Mouse (Mus musculus): ENCODE data around the gene Tyro3.

The Tyro3 gene

DNA sequence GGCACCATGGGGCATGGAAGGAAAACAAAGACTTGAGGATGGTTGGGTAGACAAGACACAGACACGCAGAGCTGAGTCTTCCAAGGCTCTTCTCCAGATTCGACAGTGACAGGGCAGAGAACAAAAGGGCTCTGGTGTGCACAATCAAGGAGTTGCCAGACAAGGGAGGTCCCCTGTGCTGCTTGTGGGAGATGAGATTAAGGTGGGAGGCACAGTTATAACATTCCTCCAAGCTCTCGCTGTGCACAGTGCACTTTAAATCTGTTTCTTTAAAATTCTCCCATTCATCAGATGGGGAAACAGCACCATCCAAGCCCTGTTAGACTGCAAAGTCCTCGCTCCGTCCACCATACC lies 6.7 kb downstream of the Tyro3 start:
- no peak for DNase-seq (ENCODE audit: low spot score)

DNA sequence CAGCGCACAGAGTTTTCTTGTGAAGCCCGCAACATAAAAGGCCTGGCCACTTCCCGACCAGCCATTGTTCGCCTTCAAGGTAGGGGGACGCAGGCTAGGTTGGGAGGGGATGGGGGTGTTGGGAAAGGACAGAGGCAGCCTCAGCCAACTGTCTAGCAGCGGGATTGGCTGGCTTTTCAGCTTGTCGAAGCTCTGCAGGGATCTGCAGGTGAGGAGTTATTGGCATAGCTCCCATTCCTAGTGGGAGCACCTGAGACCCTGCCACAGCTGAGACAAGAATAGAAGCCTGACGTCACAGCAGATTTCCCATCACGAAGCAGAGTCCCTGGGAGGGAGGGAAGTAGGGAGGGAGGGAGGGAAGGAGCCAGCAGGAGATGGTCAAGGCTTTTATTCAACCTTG lies 7.2 kb downstream of the Tyro3 start:
- DNase-seq (ENCODE audit: low spot score) = no peak

DNA sequence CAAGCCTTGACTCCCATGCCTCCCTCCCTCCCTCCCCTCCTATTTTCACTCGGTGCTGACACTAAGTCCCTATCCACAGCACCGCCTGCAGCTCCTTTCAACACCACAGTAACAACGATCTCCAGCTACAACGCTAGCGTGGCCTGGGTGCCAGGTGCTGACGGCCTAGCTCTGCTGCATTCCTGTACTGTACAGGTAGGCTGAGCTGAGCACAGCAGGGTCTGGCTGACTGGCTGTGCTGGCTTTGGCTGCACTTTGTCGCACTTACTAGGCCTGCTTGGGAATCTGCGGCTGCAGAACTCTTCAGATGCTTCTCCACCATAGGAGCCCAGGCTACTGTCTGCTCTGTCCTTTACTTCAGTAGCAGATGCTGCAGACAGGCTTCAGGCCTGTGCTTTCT lies 8.0 kb downstream of the Tyro3 start:
- no peak for DNase-seq (ENCODE audit: low spot score)

DNA sequence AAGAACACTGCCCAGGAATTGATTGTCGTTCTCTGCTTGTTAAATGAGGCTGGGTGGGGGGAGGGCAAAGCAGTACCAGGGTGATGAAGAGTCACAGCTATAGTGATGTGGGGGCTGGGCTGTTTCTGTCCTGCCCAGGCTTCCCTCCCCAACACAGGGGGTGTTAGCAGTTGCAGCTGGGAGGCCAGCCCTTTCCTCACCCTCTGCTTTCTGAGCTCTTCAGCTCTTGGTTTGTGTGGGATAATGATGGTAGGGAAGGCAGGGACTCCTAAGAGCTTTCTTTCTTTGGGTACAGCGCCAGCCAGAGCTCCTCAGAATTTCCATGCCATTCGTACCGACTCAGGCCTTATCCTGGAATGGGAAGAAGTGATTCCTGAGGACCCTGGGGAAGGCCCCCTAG lies 10.9 kb downstream of the Tyro3 start:
- no peak for DNase-seq (ENCODE audit: low spot score)

DNA sequence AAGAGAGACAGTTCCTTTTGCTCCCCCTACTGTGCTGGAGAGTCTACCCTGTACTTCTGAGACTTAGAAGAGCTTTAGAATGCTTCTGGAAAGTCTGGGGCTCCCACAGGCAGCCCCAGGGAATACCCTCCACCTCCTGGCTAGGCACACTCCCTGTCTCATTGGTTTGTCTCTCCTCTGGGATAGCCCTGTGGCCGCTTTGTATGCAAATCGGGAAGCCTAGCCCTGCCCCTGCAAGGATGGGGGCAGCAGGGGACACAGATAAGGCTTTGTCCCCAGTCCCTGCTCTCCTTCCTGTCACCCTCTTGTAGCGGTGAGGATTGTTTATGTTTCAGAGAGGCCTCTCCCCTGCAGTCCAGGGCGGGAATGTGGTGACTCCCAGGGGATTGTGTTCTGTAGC lies 11.3 kb downstream of the Tyro3 start:
- DNase-seq (ENCODE audit: low spot score) = peak; percentile 22

DNA sequence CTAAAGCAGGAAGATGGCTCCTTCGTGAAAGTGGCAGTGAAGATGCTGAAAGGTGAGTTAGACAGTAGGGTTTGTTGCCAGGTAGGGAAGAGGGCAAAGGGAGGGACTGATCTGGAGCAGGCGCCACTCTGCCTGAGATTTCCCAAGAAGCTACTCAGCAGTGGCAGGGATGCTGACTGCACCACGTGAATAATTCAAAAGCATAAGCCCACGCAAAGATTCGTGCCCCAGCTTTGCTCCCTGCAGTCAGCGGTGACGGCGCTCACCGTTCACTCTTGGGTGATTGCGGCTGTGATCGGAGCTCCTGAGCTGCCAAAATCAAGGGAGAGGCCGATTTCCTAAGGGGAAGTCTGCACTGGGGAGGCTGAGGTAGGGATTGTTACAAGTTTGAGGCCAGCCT lies 13.4 kb downstream of the Tyro3 start:
- no peak for DNase-seq (ENCODE audit: low spot score)

DNA sequence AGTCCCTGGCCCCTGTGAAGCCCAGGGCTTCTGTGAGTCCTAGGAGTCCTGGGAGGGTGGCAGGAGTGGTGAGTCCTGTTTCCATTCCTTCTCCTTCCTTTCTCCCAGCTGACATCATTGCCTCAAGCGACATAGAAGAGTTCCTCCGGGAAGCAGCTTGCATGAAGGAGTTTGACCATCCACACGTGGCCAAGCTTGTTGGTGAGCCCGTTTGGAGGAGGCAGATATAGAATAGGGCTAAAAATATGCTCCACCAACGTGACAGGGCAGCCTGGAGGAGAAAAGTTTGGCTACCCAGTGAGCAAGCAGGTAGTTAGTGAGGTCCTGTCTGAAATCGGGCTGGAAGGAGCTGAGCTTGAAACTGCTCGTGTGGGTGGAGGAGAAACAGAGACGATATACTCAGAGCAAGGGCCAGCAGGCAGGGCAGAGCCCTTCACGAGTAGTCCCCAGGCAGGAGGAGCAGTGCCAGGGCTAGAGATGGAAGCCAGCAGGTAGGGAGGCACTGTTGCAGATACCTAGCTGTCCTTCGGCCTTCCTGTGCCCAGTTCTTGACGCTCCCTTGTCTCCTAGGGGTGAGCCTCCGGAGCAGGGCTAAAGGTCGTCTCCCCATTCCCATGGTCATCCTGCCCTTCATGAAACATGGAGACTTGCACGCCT lies 14.1 kb downstream of the Tyro3 start:
- no peak for DNase-seq (ENCODE audit: low spot score)

DNA sequence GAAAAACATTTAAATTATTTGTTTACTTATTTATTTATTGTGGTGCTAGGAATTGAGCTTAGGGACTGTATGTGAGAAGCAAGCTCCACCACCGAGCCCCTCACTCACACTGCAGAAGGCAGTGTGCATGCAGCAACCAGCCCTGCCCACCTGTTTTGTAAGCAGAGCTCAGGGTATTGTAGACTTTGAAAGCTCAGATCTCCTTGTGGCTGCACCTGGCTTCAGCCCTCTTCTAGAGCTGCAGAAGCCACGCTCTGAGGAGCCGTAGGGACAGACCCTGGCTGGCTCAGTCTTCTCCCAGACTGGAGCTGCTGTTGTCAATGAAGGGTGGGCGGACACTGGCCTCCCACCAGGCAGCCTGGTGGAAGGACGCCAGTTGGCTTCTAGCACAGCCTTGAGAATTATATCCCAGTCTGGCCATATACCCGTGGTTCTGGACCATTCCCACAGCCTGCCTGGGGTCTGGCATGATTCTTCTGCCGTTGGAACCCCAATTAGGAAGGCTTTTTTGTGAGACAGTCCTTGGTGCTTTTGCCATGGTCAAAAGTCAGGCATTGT lies 16.9 kb downstream of the Tyro3 start:
- DNase-seq (ENCODE audit: low spot score) = no peak

DNA sequence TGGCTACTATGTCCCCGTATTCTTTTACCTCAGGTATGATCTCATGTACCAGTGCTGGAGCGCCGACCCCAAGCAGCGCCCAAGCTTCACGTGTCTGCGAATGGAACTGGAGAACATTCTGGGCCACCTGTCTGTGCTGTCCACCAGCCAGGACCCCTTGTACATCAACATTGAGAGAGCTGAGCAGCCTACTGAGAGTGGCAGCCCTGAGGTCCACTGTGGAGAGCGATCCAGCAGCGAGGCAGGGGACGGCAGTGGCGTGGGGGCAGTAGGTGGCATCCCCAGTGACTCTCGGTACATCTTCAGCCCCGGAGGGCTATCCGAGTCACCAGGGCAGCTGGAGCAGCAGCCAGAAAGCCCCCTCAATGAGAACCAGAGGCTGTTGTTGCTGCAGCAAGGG lies 19.1 kb downstream of the Tyro3 start:
- DNase-seq (ENCODE audit: low spot score) = no peak

DNA sequence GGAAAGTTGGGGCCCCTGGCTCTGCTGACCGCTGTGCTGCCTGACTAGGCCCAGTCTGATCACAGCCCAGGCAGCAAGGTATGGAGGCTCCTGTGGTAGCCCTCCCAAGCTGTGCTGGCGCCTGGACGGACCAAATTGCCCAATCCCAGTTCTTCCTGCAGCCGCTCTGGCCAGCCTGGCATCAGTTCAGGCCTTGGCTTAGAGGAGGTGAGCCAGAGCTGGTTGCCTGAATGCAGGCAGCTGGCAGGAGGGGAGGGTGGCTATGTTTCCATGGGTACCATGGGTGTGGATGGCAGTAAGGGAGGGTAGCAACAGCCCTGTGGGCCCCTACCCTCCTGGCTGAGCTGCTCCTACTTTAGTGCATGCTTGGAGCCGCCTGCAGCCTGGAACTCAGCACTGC lies 19.5 kb downstream of the Tyro3 start:
- no peak for DNase-seq (ENCODE audit: low spot score)

DNA sequence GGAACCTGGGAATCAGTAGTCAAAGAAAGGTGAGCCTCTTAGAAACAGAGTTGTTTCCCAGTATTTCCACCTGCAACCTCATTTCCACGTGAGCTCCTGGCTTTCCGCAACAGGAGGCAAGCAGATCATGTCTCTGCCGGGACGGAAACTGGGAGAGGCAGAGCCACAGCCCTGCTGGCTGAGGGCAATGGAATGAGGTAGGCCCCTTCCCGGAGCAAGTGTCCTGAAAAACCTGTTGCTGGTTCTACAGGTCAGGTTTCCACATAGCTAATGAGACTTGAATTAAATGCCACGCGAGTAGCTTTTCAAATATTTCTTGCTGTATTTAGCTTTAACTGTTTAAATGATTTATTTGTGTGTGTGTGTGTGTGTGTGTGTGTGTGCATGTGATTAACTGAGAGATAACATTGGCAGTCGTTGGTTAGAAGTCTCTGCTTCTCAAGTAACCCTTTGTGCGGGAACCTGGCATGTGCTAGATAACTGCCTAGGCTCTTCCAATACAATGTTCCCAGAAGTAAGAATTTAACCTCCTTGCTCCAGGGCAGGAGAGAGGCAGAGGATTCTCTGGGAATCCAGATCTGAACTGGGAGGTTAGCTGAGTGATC lies 21.2 kb downstream of the Tyro3 start:
- DNase-seq (ENCODE audit: low spot score) = no peak

DNA sequence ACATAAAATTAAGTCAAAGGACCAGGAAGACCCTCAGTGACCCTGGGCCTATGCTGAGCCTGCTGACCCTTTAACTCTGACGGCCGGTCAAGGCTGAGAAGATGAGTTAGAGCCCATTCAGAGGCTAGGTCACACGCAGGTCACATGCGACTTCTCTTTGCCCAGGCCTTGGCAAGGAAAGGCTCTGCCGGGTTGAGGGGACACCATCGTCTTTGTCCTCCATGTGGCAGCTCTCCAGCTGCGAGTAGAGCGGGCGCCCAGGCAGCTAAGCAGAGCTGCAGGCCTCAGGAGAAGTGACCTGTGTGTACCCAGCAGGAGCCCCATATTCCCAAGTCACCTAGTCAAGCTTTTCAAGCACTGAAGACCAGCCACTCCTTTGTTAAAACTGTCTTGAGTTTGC lies 23.6 kb downstream of the Tyro3 start:
- no peak for DNase-seq (ENCODE audit: low spot score)

DNA sequence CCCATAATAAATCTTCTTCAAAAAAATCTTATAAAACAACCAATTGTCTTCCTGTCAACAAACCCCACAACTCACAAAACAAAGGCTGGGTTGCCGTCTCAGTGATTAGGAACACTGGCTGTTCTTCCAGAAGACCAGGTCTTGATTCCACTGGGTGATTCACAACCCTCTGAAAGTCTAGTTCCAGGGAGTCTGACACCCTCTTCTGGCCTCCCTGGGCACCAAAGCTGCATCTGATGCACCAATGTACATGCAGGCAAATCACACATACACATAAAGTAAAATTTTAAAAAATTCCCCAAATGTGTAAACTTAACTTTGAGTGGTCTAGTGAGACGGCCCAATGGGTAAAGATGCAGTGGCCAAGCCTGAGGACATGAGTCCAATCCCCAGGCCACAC lies 33.0 kb downstream of the Tyro3 start:
- no peak for DNase-seq (ENCODE audit: low spot score)

DNA sequence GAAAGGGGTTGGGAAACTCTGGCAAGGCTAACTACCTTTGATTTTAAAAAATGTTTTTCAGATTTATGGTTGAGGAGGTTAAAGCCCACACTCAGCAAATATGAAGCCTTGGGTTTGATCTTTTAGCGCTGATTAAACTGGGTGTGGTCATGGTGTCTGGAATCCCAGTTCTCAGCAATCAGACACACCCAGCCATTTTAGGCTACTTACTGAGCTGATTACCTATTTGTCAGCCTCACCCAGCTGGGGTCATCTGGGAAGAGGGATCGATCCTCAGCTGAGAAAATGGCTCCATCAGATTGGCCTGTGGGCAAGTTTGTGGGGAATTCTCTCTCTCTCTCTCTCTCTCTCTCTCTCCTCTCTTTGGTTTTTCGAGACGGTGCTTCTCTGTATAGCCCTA lies 36.7 kb downstream of the Tyro3 start:
- DNase-seq (ENCODE audit: low spot score) = no peak

DNA sequence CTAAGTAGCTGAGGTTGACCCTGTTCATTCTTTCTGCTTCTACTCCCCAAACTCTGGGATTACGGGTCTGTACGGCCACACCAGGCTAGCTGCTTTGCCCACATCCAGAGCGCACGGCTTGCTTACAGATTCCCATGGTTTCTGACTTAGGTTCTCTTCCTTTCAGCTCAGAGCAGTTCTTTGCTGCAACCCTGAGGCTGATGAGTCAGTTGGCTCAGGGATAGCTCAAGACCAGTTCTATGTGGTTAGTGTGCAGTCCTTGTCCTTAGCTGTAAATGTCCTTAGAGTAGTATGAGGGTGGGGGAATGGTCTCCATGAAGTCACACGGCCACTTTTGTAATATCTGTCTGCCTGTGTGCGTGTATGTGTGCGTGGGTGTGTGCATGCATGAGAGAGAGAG lies 40.1 kb downstream of the Tyro3 start:
- DNase-seq (ENCODE audit: low spot score) = no peak

DNA sequence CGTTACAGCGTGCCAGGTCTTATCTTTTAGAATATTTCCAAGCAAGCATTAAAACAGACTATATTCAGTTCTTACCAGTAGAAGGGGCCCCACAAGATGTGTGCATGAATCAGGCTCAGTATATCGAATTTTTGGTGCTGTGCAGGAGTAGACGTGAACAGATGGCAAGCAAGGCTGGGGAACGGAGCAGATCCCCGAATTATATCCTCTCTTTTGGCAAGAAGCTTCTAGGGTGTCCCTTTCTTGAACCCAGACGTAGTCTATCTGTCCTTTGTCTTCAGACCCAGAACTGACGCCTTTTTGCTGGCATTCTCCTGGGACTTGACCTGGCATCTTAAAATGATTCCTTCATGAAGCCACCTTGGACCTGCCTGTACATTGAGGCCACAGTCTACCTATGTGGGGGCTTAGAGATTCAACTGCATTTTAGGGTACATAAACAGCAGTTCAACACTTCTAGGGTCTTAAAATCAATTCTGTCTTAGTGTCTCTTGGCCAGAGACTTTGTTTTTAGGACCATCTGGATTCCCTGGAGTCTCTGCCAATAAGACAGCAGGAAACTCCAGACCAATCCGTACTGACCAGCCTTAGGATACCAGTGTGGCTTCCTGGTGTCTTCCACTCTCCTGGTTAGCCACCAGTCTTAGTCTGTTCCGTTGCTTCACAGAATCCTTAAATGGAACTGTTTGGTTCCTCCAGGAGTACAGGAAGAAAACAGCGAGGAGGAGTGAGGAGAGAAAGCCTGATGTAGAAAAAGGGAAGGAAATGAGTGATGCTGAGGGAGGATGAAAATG lies 41.0 kb downstream of the Tyro3 start:
- DNase-seq (ENCODE audit: low spot score) = no peak

DNA sequence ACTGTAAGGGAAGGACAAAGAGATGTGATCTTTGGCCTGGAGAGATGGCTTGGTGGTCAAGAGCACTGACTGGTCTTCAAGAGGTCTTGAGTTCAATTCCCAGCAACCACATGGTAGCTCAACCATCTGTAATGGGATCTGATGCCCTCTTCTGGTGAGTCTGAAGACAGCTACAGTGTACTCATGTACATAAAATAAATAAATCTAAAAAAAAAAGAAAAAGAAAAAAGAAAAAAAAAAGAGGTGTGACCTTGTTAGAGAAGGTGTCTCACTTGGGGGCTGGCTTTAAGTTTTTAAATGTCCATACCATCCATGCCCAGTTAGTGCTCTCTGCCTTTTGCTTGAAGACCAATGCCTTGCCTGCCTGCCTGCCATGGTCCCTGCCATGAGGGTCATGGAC lies 42.5 kb downstream of the Tyro3 start:
- DNase-seq (ENCODE audit: low spot score) = no peak

DNA sequence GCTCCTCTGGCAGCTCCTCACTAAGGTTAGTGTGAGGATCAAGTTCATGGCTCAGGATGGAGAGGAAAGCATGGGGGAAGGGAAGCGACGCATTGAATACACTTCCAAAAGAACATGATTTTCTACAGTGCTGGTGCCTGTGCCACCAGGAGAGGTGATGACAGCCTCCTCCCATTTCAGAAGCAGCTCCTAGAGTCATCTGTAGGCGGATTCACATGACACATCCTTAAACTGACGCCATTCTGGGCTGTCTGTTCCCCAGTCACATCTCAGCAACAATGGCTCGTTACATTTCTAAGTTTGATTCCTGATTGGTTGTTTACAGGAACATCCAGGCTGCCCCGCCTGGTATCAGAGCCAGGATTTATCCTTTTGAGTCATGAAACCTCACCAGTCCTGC lies 44.5 kb downstream of the Tyro3 start:
- no peak for DNase-seq (ENCODE audit: low spot score)

DNA sequence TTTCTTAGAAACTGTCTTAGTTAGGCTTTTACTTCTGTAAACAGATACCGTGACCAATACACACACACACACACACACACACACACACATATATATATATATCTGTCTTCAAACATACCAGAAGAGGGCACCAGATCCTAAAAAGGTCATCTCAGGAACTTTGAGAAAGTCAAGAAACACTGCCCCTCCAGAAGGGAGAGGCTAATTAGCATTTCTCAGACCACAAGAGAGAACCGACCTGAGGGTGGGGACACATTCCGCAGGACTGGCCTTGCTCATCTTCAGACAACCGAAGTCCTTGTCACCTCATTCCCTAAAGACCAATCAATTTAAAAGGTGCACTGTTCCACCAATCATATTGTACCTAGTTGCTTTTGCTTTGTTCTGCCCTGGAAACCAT lies 46.0 kb downstream of the Tyro3 start:
- DNase-seq (ENCODE audit: low spot score) = no peak

DNA sequence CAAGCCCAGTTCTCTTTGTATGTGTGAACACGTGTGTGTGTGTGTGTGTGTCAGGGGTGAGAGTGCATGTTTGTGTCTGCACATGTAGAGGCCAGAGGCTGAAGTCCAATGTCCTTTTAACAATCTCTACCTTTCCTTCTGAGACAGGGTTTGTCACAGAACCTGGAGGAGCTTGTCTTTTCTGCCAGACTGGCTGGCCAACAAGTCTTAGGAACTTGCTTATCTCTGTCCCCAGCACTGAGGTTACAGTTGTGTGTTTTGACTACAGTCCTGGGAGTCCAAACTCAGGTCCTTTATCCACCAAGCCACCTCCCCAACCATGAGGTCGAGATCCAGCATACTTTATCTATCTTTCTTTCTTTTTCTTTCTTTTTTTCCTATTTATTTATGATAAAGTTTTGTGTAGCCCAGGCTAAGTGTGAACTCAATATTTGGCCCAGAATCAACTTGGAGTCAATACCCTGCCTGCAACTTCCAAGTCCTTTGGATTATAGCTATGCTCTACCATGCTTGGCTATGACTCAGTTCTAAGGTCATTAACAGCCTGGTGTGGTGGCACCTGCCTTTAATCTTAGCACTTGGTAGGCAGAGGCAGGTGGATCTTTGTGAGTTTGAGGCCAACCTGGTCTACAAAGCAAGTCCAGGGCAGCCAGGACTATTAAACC lies 48.5 kb downstream of the Tyro3 start:
- DNase-seq (ENCODE audit: low spot score) = no peak

DNA sequence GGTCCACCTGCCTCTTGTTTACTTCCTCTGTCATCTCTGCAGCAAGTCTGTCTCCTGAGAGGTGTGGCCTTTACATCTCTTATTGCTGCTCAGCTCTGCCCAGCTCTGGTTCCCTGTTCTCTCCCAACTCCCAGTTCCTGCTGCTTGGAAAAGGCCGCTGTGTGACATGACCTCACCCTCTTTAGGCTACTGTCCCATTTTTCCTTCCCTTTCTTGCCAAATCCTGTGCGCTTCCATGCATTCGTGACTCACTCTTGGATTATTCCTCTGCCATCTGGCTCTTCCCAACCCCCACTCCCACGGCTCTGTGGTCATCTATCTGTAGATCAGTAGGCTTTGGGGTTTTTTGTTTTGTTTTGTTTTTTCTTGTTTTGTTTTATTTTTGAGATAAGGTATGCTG lies 49.4 kb downstream of the Tyro3 start:
- no peak for DNase-seq (ENCODE audit: low spot score)

DNA sequence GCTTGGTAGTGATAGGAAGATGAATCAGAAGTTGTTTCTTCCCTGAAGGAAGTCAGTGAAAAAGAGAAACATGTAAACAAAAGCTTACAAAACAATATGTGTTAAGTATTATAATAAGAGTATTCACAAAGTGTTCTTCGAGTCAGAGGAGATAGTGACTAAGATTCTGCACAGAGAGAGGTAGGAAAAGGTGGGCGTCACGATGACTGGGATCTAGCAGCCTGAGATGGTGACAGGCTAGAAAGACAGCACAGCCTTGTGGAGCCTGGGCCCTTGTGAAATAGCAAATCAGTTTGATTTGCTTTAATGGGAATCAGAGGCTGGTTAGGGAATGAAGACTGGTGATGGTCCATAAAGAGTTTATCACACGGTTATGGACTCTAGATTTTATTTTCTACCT lies 56.3 kb downstream of the Tyro3 start:
- no peak for DNase-seq (ENCODE audit: low spot score)

DNA sequence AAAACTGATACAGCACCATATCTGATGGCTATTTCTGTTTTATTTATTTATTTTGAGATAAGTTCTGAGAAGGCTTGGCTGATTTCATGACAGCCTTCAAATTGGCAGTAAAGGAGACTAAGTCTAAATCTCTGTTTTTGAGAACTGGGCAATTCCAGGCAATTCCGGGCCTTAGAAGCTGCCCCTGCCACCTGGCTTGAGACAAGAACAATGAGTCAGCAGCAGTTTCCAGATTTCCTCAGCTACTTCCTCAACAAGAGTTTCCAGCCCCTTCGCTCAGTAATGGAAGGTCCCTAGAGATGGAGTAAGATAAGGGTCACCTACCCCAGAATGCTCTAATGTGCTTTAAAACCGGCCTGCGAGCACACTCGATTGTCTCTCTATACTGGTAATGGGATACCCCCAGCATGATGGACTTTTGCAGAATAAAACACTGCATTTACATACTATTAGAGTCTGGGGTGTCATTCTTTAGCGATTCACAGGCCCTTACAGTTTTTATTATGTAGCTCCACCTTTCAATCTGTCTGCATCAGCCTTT lies 57.8 kb downstream of the Tyro3 start:
- DNase-seq (ENCODE audit: low spot score) = no peak
